Mouse (Mus musculus) kidney, postnatal 0 days (tissue): ENCODE results near the gene Grm4. TPM values are rescaled to one million over a fixed set of nuclear protein-coding genes. Genes with fewer than 3 reads are reported as not detected.

ENCODE experiments used
- ATAC-seq: fragments of 200-750 bp; cut with Nextera tagmentation; replicated peaks from 2 replicates; pipeline ENCODE4 v1.8.0; 2017; ENCODE audit warnings: low read depth, moderate number of reproducible peaks, moderate TSS enrichment, moderate library complexity; ENCODE audit not compliant: low FRiP score
- DNase-seq: peaks from one replicate; pipeline ENCODE4 v3.0.0-alpha.2; 2016; ENCODE audit warnings: low spot score
- H3K27ac ChIP-seq: fragments of 300-500 bp; sonication (generic); 2 replicates; pipeline ENCODE4 v1.5.1; 2014; ENCODE audit warnings: mild to moderate bottlenecking
- H3K27me3 ChIP-seq: fragments of 300-500 bp; sonication (generic); 2 replicates; pipeline ENCODE4 v1.6.1; 2014; ENCODE audit warnings: low read length, mixed read lengths; ENCODE audit not compliant: insufficient read depth
- H3K36me3 ChIP-seq: fragments of 300-500 bp; sonication (generic); 2 replicates; pipeline ENCODE4 v1.6.1; 2014; ENCODE audit warnings: low read length, mixed read lengths; ENCODE audit not compliant: insufficient read depth
- H3K4me1 ChIP-seq: fragments of 300-500 bp; sonication (generic); replicated peaks from 2 replicates; pipeline ENCODE4 v1.6.1; 2014; ENCODE audit warnings: antibody characterized with exemption, low read length, mixed read lengths; ENCODE audit not compliant: insufficient read depth
- H3K4me2 ChIP-seq: fragments of 300-500 bp; sonication (generic); 2 replicates; pipeline ENCODE4 v1.6.1; 2014; ENCODE audit warnings: mild to moderate bottlenecking, low read length, moderate library complexity, mixed read lengths
- H3K4me3 ChIP-seq: fragments of 300-500 bp; sonication (generic); replicated peaks from 2 replicates; pipeline ENCODE4 v1.5.1; 2014; ENCODE audit warnings: low read depth, low read length
- H3K9ac ChIP-seq: fragments of 300-500 bp; sonication (generic); 2 replicates; pipeline ENCODE4 v1.6.1; 2014; ENCODE audit warnings: low read depth, low read length
- H3K9me3 ChIP-seq: fragments of 300-500 bp; sonication (generic); replicated peaks from 2 replicates; pipeline ENCODE4 v1.6.1; 2016; ENCODE audit warnings: low read length, inconsistent platforms, mixed read lengths
- CTCF ChIP-seq: IDR thresholded peaks from 2 replicates; pipeline ENCODE4 v1.5.1; 2016; ENCODE audit warnings: antibody characterized with exemption, low read depth, mild to moderate bottlenecking, moderate library complexity
- WGBS: fragments of 180-500 bp; shearing (Covaris S2); extraction: QIAGEN DNeasy Blood & Tissue Kit; methylation state at CpG from one replicate; pipeline ENCODE4 v1.1.7; 2014; 5-methylcytosine and 5-hydroxymethylcytosine counted together
- polyA plus RNA-seq: library from polyadenylated mRNA; unstranded; fragments of >200 nt; fragmentation: Nextera tagmentation; extraction: Ambion mirVana; gene quantifications from 2 replicates; pipeline ENCODE4 v1.2.1, GENCODE M21; 2015

Grm4 gene
- polyA plus RNA-seq, 1 experiment from 2014 or later: 1.3 TPM

DNA sequence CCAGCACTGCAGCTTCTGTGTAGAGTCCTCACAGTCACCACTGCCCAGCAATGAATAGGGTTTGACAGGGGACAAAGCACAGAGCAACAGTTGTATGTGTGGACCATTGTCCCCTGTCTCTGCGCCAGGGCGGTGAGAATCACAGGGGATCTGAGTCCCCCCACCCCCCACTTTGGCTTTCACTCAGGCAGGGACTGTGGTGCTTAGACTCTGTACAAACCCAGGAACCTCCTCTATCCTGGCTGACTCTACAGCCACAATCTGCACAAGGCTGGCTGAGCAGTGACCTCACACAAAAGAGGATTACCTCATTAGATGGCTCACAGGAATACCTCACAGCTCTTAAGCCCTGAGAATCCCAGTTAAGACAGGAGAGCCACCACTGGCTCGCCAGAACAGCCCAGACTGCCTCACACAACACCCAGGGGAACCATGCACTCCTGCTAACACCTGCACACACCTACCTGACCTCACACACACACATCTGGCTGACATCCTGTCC is 88.0 kb downstream of the Grm4 start:
- no peak overlapping the region for H3K4me3 ChIP-seq
- DNase-seq (no peak), ATAC-seq (no peak)
- H3K4me1 ChIP-seq: no peaks in the 10 kb centered on the region
- no peak for TF ChIP-seq CTCF
- no peaks in the 10 kb centered on the region for H3K27me3 ChIP-seq
- no peak overlapping the region for H3K4me2 ChIP-seq
- H3K27ac ChIP-seq: no peak overlapping the region
- H3K9me3 ChIP-seq: peaks cover 6% of the 10 kb centered on the region
- 87% methylated on average over 3 of the region's 3 CpGs for WGBS
- H3K9ac ChIP-seq: no peak overlapping the region
- H3K36me3 ChIP-seq: no peaks in the 10 kb centered on the region

DNA sequence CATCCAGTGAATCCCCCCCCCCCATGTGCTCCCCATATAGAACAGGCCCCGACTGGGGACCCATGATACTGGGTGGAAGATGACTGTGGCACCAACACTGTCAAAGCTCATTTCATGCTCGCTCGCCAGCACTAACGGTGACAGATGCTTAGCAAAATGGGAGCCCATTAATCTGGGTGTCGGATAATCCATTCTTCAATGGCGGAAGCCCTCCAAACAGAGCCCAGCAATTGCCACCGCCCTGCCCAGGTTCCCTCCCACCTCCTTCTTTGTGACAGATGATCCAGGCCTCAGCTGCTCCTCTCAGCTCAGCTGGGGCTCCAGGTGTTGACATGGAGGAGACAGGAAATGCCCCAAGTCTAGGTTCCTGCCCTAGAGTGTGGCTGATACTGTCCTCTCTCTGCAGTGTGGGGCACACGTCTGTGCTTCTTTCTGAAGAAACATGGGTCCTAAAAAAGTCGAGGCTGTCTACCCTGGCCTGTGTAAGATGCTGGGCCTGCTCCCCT is 89.0 kb downstream of the Grm4 start:
- Histone ChIP-seq H3K4me2 (no peak overlapping the region), H3K9me3 (peaks cover 8% of the 10 kb centered on the region), H3K27me3 (no peaks in the 10 kb centered on the region), H3K9ac (no peak overlapping the region), H3K36me3 (no peaks in the 10 kb centered on the region), H3K27ac (no peak overlapping the region), H3K4me1 (no peaks in the 10 kb centered on the region), H3K4me3 (no peak overlapping the region)
- WGBS: 64% methylated on average over 9 of the region's 9 CpGs
- DNase-seq (no peak), ATAC-seq (no peak)
- TF ChIP-seq CTCF: no peak

GRCm38 (mm10) chr17:27431049-27431839 is 90.0 kb downstream of the Grm4 start:
- WGBS: 87% methylated on average over 26 of the region's 26 CpGs
- H3K4me2 ChIP-seq: no peak overlapping the region
- H3K9me3 ChIP-seq: peaks cover 8% of the 10 kb centered on the region

DNA sequence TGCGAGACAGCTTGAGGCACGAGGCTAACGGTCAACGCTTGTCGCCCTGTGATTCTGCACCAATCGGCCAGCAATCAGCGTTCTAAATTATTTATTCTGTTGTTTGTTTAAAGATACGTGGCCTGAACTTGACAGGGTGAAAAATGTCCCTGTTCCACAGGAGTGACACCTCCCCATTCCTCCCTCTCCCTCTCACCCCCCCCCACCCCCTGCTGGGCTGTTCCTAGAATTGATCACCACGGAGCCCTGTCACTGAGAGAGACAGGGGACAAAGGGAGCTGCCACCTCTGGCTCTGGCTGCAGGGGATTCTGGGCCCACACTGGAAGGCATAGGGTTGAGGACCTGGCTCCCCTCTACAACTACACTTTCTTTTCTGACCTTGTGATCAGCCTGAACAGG is 91.4 kb downstream of the Grm4 start:
- H3K9ac ChIP-seq: no peak overlapping the region
- H3K4me2 ChIP-seq: no peak overlapping the region
- no peaks in the 10 kb centered on the region for H3K27me3 ChIP-seq
- DNase-seq (no peak), ATAC-seq (no peak)
- no peaks in the 10 kb centered on the region for H3K4me1 ChIP-seq
- no peak overlapping the region for H3K4me3 ChIP-seq
- WGBS: 20% methylated on average over 9 of the region's 9 CpGs
- peaks cover 8% of the 10 kb centered on the region for H3K9me3 ChIP-seq
- H3K36me3 ChIP-seq: no peaks in the 10 kb centered on the region
- no peak for TF ChIP-seq CTCF
- H3K27ac ChIP-seq: no peak overlapping the region

More at GRCm38 (mm10) chr17:27431049-27431839, 90.0 kb downstream of the Grm4 start:
- Histone ChIP-seq H3K36me3 (no peaks in the 10 kb centered on the region), H3K27me3 (no peaks in the 10 kb centered on the region), H3K9ac (no peak overlapping the region), H3K27ac (no peak overlapping the region), H3K4me1 (no peaks in the 10 kb centered on the region), H3K4me3 (no peak overlapping the region)
- DNase-seq: no peak
- no peak for ATAC-seq
- TF ChIP-seq CTCF: no peak

GRCm38 (mm10) chr17:27425016-27425415 is 96.2 kb downstream of the Grm4 start:
- H3K4me1 ChIP-seq: 0 out of 2 replicates have a peak, but pooled peaks cover 11% of the 10 kb centered on the region
- TF ChIP-seq CTCF: no peak
- DNase-seq (no peak), ATAC-seq (no peak)
- no peak overlapping the region for H3K4me3 ChIP-seq
- no peaks in the 10 kb centered on the region for H3K27me3 ChIP-seq
- WGBS: 93% methylated on average over 2 of the region's 2 CpGs
- no peak overlapping the region for H3K4me2 ChIP-seq
- H3K9me3 ChIP-seq: peaks cover 8% of the 10 kb centered on the region
- H3K9ac ChIP-seq: no peak overlapping the region
- no peaks in the 10 kb centered on the region for H3K36me3 ChIP-seq
- no peak overlapping the region for H3K27ac ChIP-seq

DNA sequence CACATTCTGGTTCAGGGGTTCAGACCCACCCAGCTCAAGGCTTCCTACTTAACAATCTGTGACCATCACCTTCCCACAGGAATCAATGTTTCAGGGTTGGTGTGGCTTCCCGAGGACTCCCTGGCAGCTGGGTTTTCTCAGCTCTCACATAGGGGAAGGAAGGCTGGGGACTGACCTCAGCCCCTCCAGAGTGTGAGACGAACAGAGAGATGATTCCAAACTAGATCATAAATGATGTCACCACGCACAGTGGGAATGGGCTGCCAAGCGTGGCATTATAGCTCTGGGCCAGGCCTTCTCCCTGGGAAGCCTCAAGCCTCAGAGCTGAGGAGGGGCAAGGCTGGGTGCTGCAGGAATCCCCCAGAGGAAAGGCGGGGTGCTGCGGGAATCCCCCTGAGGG is 96.8 kb downstream of the Grm4 start:
- H3K27ac ChIP-seq: no peak overlapping the region
- ATAC-seq (no peak), DNase-seq (peak; percentile 39)
- no peaks in the 10 kb centered on the region for H3K27me3 ChIP-seq
- H3K4me1 ChIP-seq: 0 out of 2 replicates have a peak, but pooled peaks cover 11% of the 10 kb centered on the region
- TF ChIP-seq CTCF: no peak
- no peak overlapping the region for H3K4me2 ChIP-seq
- H3K36me3 ChIP-seq: no peaks in the 10 kb centered on the region
- H3K4me3 ChIP-seq: no peak overlapping the region
- peaks cover 8% of the 10 kb centered on the region for H3K9me3 ChIP-seq
- H3K9ac ChIP-seq: no peak overlapping the region
- WGBS: 33% methylated on average over 6 of the region's 6 CpGs
